Mouse (Mus musculus) heart, embryonic 14.5 days (tissue): ENCODE measurements around the gene Prss46. TPM values are rescaled to one million over a fixed set of nuclear protein-coding genes. Genes with fewer than 3 reads are reported as not detected.
A peak's percentile ranks its signal among the peaks of the same experiment; 100 is the strongest.

ENCODE experiments used
- ATAC-seq: fragments of 200-750 bp; cut with Nextera tagmentation; 2 replicates; pipeline ENCODE4 v1.8.0; 2017; ENCODE audit warnings: low read depth, moderate TSS enrichment; ENCODE audit not compliant: insufficient number of reproducible peaks, insufficient read depth, low FRiP score
- H3K27ac ChIP-seq, 2 experiments: fragments of 200-500 bp in 1 of 2; fragments of 300-500 bp in 1 of 2; sonication (generic) in 1 of 2; replicated peaks in 1 of 2; 2 replicates each; pipeline ENCODE4 v1.5.1; 2012 to 2014; ENCODE audit warnings: low read depth in 2 of 2, low read length in 2 of 2, control low read depth in 1 of 2, mild to moderate bottlenecking in 1 of 2, mixed read lengths in 1 of 2; ENCODE audit not compliant: control insufficient read depth in 1 of 2, insufficient read depth in 1 of 2
- H3K27me3 ChIP-seq: fragments of 300-500 bp; sonication (generic); 2 replicates; pipeline ENCODE4 v1.6.1; 2014; ENCODE audit warnings: mild to moderate bottlenecking, low read length, control low read depth; ENCODE audit not compliant: control insufficient read depth, insufficient read depth
- H3K36me3 ChIP-seq: fragments of 300-500 bp; sonication (generic); 2 replicates; pipeline ENCODE4 v1.6.1; 2014; ENCODE audit warnings: mild to moderate bottlenecking, control low read depth, low read length, mixed read lengths; ENCODE audit not compliant: control insufficient read depth, insufficient read depth
- H3K4me1 ChIP-seq, 2 experiments: fragments of 200-500 bp in 1 of 2; fragments of 300-500 bp in 1 of 2; sonication (generic) in 1 of 2; 2 replicates each; pipeline ENCODE4 v1.6.1; 2012 to 2014; ENCODE audit warnings: low read length in 2 of 2, control low read depth in 1 of 2, mixed read lengths in 1 of 2; ENCODE audit not compliant: control insufficient read depth in 2 of 2, insufficient read depth in 2 of 2
- H3K4me2 ChIP-seq: fragments of 300-500 bp; sonication (generic); 2 replicates; pipeline ENCODE4 v1.6.1; 2014; ENCODE audit warnings: mild to moderate bottlenecking, low read length
- H3K4me3 ChIP-seq, 2 experiments: fragments of 200-500 bp in 1 of 2; fragments of 300-500 bp in 1 of 2; sonication (generic) in 1 of 2; 2 replicates each; pipeline ENCODE4 v1.5.1; 2012 to 2014; ENCODE audit warnings: low read length in 2 of 2, mild to moderate bottlenecking in 2 of 2, control low read depth in 1 of 2, low read depth in 1 of 2, moderate library complexity in 1 of 2; ENCODE audit not compliant: control insufficient read depth in 1 of 2, insufficient read depth in 1 of 2
- H3K9ac ChIP-seq: fragments of 300-500 bp; sonication (generic); 2 replicates; pipeline ENCODE4 v1.6.1; 2014; ENCODE audit warnings: mild to moderate bottlenecking, low read length
- H3K9me3 ChIP-seq: fragments of 300-500 bp; sonication (generic); 2 replicates; pipeline ENCODE4 v1.6.1; 2016; ENCODE audit warnings: low read length, control low read depth; ENCODE audit not compliant: control insufficient read depth
- WGBS: fragments of 180-500 bp; shearing (Covaris S2); extraction: QIAGEN DNeasy Blood & Tissue Kit; methylation state at CpG from one replicate; pipeline ENCODE4 v1.1.7; 2014; 5-methylcytosine and 5-hydroxymethylcytosine counted together
- polyA plus RNA-seq: library from polyadenylated mRNA; unstranded; fragments of >200 nt; fragmentation: Nextera tagmentation; extraction: Ambion mirVana; gene quantifications from 2 replicates; pipeline ENCODE4 v1.2.1, GENCODE M21; 2014

The Prss46 gene
- polyA plus RNA-seq, 1 experiment from 2014 or later = not detected

DNA sequence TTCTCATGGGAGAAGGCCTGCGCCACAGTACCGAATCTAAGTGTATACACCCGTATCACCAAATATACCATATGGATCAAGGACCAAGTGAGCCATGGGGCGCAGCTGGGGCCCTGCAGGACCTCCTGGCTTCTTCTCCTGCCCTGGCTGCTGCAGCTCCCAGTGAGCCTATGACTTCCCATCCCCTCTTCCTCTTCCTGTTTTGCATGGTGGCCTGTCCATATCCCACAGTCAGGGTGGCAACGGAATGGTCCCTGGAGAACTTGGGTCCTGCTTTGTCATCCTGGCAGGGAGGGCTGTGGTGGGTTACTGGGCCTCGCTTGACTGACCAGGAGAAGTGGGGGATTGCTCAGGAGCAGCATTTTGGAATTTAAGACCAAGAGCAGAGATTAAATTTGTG lies 3.4 kb upstream of the Prss46 start:
- no peak overlapping the region for H3K4me3 ChIP-seq
- H3K9me3 ChIP-seq = no peaks in the 10 kb centered on the region
- ATAC-seq = no peak
- H3K36me3 ChIP-seq = no peaks in the 10 kb centered on the region
- H3K4me1 ChIP-seq = no peaks in the 10 kb centered on the region
- WGBS = 87% methylated on average over 6 of the region's 6 CpGs
- H3K27ac ChIP-seq = no peak overlapping the region
- H3K4me2 ChIP-seq = no peak overlapping the region
- H3K9ac ChIP-seq = no peak overlapping the region
- no peaks in the 10 kb centered on the region for H3K27me3 ChIP-seq

- Histone ChIP-seq H3K4me2 (no peak overlapping the region), H3K9me3 (no peaks in the 10 kb centered on the region), H3K36me3 (no peaks in the 10 kb centered on the region), H3K4me3 (no peak overlapping the region), H3K4me1 (no peaks in the 10 kb centered on the region), H3K9ac (no peak overlapping the region), H3K27me3 (no peaks in the 10 kb centered on the region), H3K27ac (no peak overlapping the region)
- 62% methylated on average over 2 of the region's 2 CpGs for WGBS
- no peak for ATAC-seq
These were observed 2.9 kb upstream of the Prss46 start for GRCm38 (mm10) chr9:110841438-110841837.

- H3K27ac ChIP-seq = no peak overlapping the region
- no peaks in the 10 kb centered on the region for H3K4me1 ChIP-seq
- H3K4me2 ChIP-seq = no peak overlapping the region
- H3K36me3 ChIP-seq = no peaks in the 10 kb centered on the region
- WGBS = 70% methylated on average over 7 of the region's 7 CpGs
- no peaks in the 10 kb centered on the region for H3K9me3 ChIP-seq
- no peak overlapping the region for H3K4me3 ChIP-seq
- ATAC-seq = no peak
- no peaks in the 10 kb centered on the region for H3K27me3 ChIP-seq
- H3K9ac ChIP-seq = no peak overlapping the region
These were observed 4.9 kb downstream of the Prss46 start for GRCm38 (mm10) chr9:110849162-110849561.

- Histone ChIP-seq H3K4me1 (peaks cover 3 to 5% of the 10 kb centered on the region in 2 experiments; a peak in 2 of 4 replicates), H3K36me3 (no peaks in the 10 kb centered on the region), H3K4me3 (no peak overlapping the region), H3K27me3 (peaks cover 18% of the 10 kb centered on the region), H3K9ac (no peak overlapping the region), H3K27ac (no peak overlapping the region), H3K4me2 (no peak overlapping the region), H3K9me3 (no peaks in the 10 kb centered on the region)
- WGBS = 52% methylated on average over 7 of the region's 7 CpGs
- no peak for ATAC-seq
These were observed 11.6 kb downstream of the Prss46 start for GRCm38 (mm10) chr9:110855903-110856302.

DNA sequence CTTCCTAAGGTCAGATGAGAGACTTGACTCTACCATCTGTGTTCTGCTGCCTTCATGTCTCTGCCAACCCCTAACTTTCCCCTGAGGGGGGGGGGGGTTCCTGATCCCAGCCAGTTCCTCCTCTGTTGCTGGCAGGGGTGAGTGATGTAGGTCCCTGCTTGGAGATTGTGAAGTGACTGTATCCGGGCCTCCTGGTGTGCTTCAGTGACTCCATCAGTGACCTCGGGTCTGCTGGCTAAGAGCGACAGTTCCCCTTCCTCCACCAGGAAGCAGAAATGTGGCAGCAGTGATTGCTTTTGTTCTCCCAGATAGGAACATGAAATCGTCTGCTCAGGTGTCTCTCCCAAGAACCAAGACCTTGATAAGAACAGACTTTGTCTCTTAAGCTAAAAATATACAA lies 12.6 kb downstream of the Prss46 start:
- 30% methylated on average over 4 of the region's 4 CpGs for WGBS

GRCm38 (mm10) chr9:110857781-110858472 lies 13.6 kb downstream of the Prss46 start, which contains the start of gene Prss50:
Gene Prss50, plus strand, starts transcription at chr9:110857967.
- H3K4me1 ChIP-seq = peaks cover 3 to 5% of the 10 kb centered on the region in 2 experiments; a peak in 2 of 4 replicates
- peaks cover 18% of the 10 kb centered on the region for H3K27me3 ChIP-seq
- H3K4me2 ChIP-seq = peak within 1 kb of the TSS; percentile 64
- ATAC-seq = no peak
- no peaks in the 10 kb centered on the region for H3K9me3 ChIP-seq
- H3K4me3 ChIP-seq = peak within 1 kb of the TSS in 1 of 2 experiments; percentile 26; a peak in 3 of 4 replicates
- H3K27ac ChIP-seq = no peak within 1 kb of the TSS
- H3K36me3 ChIP-seq = no peaks in the 10 kb centered on the region
- 11% methylated on average over 34 of the region's 50 CpGs for WGBS
- peak within 1 kb of the TSS; percentile 38; the same call in 1 of the 2 replicates for H3K9ac ChIP-seq

More for the DNA sequence above, 12.6 kb downstream of the Prss46 start:
- Histone ChIP-seq H3K4me2 (no peak overlapping the region), H3K27ac (no peak overlapping the region), H3K4me3 (no peak overlapping the region), H3K27me3 (peaks cover 18% of the 10 kb centered on the region), H3K9ac (no peak overlapping the region), H3K36me3 (no peaks in the 10 kb centered on the region), H3K9me3 (no peaks in the 10 kb centered on the region), H3K4me1 (peaks cover 3 to 5% of the 10 kb centered on the region in 2 experiments; a peak in 2 of 4 replicates)
- ATAC-seq = no peak

DNA sequence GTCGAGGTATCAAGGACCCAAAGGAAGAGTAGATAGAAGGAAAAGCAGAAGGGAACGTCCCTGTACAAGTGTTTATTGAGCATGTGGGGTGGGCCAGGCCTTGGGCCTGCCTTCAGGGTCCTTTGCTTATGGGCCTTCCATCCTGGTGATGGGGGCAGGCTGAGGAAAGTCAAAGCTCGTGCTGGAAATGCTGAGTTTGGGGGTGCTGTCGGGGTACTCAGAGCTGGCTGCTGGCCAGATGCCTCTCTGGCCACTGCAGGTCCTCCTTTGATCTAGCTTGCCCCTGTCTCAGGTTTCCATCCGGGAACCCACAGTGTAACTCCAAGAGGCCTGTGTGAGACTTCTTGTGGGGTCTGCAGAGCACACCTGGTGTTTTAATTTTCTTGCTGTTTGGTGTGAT lies 14.2 kb downstream of the Prss46 start:
- Histone ChIP-seq H3K27ac (no peak overlapping the region), H3K27me3 (peaks cover 18% of the 10 kb centered on the region), H3K9ac (no peak overlapping the region), H3K9me3 (no peaks in the 10 kb centered on the region), H3K4me1 (peaks cover 3 to 5% of the 10 kb centered on the region in 2 experiments; a peak in 2 of 4 replicates), H3K4me2 (no peak overlapping the region), H3K36me3 (no peaks in the 10 kb centered on the region), H3K4me3 (no peak overlapping the region)
- ATAC-seq = no peak
- WGBS = 61% methylated on average over 5 of the region's 5 CpGs
